Mouse (Mus musculus) liver, embryonic 12.5 days (tissue): Measurements from ENCODE around the gene Gm49405. TPM values are rescaled to one million over a fixed set of nuclear protein-coding genes. Genes with fewer than 3 reads are reported as not detected.
"Not testable (repeated sequence)": the region's sequence is repeated elsewhere in the genome, so short reads cannot be mapped to it uniquely, and the experiment has no call there.

ENCODE experiments used
- ATAC-seq: fragments of 200-750 bp; cut with Nextera tagmentation; 2 replicates; pipeline ENCODE4 v1.8.0; 2017; ENCODE audit warnings: moderate number of reproducible peaks, mild to moderate bottlenecking, moderate library complexity
- H3K27ac ChIP-seq: fragments of 300-500 bp; sonication (generic); 2 replicates; pipeline ENCODE4 v1.5.1; 2016; ENCODE audit warnings: mild to moderate bottlenecking
- H3K27me3 ChIP-seq: fragments of 300-500 bp; sonication (generic); replicated peaks from 2 replicates; pipeline ENCODE4 v1.6.1; 2016; ENCODE audit warnings: mild to moderate bottlenecking, moderate library complexity
- H3K36me3 ChIP-seq: fragments of 300-500 bp; sonication (generic); 2 replicates; pipeline ENCODE4 v1.6.1; 2016; ENCODE audit warnings: mild to moderate bottlenecking, moderate library complexity
- H3K4me1 ChIP-seq: fragments of 300-500 bp; sonication (generic); 2 replicates; pipeline ENCODE4 v1.6.1; 2016
- H3K4me2 ChIP-seq: fragments of 300-500 bp; sonication (generic); 2 replicates; pipeline ENCODE4 v1.6.1; 2016; ENCODE audit warnings: mild to moderate bottlenecking, moderate library complexity
- H3K4me3 ChIP-seq: fragments of 300-500 bp; sonication (generic); 2 replicates; pipeline ENCODE4 v1.5.1; 2016; ENCODE audit warnings: mild to moderate bottlenecking, moderate library complexity
- H3K9ac ChIP-seq: fragments of 300-500 bp; sonication (generic); 2 replicates; pipeline ENCODE4 v1.6.1; 2016; ENCODE audit warnings: mild to moderate bottlenecking, moderate library complexity
- H3K9me3 ChIP-seq: fragments of 300-500 bp; sonication (generic); replicated peaks from 2 replicates; pipeline ENCODE4 v1.6.1; 2016; ENCODE audit warnings: mild to moderate bottlenecking, moderate library complexity
- WGBS: fragments of 180-500 bp; shearing (Covaris S2); methylation state at CpG from one replicate; pipeline ENCODE4 v1.1.7; 2016; ENCODE audit not compliant: insufficient replicate concordance; 5-methylcytosine and 5-hydroxymethylcytosine counted together
- polyA plus RNA-seq: library from polyadenylated mRNA; unstranded; fragments of >200 nt; fragmentation: Nextera tagmentation; extraction: Ambion mirVana; gene quantifications from 2 replicates; pipeline ENCODE4 v1.2.1, GENCODE M21; 2016

Gene Gm49405
- polyA plus RNA-seq, 1 experiment from 2014 or later: 1.1 TPM

DNA sequence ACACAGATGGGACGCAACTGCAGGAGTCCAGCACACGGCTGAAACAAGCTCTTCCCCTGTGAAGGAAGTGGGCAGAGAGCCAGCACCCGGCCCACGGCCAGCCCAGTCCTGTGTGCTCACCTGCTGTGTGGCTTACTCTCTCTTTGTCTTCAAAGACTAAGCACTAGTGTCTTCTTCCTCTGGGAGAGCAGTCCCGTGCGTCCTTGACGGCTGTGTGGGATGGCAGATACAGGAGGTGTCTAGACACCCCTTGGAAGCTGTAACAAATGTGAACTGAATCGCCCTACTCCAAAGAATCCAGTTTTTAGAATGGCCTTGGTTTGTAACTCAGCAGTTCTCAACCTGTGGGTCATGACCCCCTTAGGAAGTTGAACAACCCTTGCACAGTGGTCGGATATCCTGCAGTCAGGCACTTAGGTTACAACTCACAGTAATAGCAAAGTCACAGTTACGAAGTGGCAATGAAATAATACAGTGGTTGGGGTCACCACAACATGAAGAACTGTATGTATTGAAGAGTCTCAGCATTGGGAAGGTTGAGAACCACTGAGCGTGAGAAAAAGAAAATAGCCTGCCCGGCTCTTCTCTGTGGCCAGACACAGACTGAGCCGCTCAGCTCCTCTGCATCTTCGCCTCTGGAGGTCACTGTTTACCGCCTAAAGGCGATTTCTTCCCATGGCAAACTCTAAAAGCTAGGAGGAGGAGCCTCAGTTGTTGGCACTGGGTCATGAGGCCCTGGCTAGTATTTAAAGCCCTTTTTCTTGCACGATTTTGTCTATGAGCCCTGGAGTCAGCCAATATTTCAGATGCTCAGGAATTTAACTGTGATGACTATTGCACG is 18.5 kb downstream of the Gm49405 start:
- Histone ChIP-seq H3K36me3 (no peaks in the 10 kb centered on the region), H3K9me3 (no peaks in the 10 kb centered on the region), H3K27me3 (no peaks in the 10 kb centered on the region), H3K4me3 (no peak overlapping the region), H3K9ac (no peak overlapping the region), H3K4me1 (peaks cover 42% of the 10 kb centered on the region), H3K27ac (no peak overlapping the region), H3K4me2 (0 out of 2 replicates have a peak overlapping the region, but pooled peaks have one; percentile 6)
- ATAC-seq: peak; percentile 63
- WGBS: 39% methylated on average over 18 of the region's 18 CpGs

DNA sequence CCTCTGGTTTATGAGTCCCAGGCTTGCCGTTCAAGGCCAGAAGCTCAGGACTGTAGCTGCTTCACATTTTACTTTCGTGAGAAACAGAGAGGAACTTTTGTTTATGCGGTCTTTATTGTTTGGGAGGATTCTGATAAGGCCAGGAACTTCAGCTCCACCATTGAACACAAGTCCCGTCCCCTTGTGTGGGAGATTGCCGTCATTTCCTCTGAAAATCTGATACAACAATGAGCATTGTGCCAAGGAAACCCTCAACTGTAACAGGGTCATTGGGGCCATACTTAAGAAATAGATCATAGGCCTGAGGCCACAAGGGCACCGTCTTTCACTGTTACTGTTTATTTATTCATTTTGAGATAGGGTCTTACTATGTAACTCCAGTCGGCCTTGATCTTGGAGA is 22.8 kb downstream of the Gm49405 start:
- H3K27me3 ChIP-seq: no peaks in the 10 kb centered on the region
- 53% methylated on average over 7 of the region's 7 CpGs for WGBS
- no peak for ATAC-seq
- no peak overlapping the region for H3K4me2 ChIP-seq
- H3K27ac ChIP-seq: no peak overlapping the region
- H3K36me3 ChIP-seq: no peaks in the 10 kb centered on the region
- H3K9ac ChIP-seq: no peak overlapping the region
- H3K4me3 ChIP-seq: no peak overlapping the region
- H3K4me1 ChIP-seq: peaks cover 15% of the 10 kb centered on the region
- H3K9me3 ChIP-seq: peaks cover 16% of the 10 kb centered on the region

DNA sequence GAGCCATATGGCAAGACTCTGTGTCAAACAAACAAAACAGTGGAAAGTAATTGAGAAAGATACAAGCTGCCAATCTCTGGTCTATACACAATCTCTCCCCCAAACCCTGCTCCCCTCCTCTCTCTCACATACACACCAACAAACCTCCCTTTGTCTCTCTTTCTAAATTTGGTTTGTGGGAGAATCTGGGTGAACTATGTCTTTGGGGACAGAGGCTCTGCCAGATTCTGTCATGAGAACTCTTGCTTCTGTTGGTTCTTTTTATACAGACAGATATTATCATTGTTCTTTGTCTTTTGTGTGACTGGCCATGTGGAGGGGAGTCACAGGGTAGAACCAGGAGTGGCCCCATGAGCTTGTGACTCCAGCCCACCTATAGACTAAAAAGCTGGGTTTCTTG is 27.1 kb downstream of the Gm49405 start:
- no peaks in the 10 kb centered on the region for H3K36me3 ChIP-seq
- H3K9me3 ChIP-seq: peaks cover 16% of the 10 kb centered on the region
- H3K4me3 ChIP-seq: no peak overlapping the region
- ATAC-seq: no peak
- no peaks in the 10 kb centered on the region for H3K27me3 ChIP-seq
- H3K27ac ChIP-seq: no peak overlapping the region
- 0 out of 2 replicates have a peak, but pooled peaks cover 2% of the 10 kb centered on the region for H3K4me1 ChIP-seq
- no peak overlapping the region for H3K4me2 ChIP-seq
- no peak overlapping the region for H3K9ac ChIP-seq

DNA sequence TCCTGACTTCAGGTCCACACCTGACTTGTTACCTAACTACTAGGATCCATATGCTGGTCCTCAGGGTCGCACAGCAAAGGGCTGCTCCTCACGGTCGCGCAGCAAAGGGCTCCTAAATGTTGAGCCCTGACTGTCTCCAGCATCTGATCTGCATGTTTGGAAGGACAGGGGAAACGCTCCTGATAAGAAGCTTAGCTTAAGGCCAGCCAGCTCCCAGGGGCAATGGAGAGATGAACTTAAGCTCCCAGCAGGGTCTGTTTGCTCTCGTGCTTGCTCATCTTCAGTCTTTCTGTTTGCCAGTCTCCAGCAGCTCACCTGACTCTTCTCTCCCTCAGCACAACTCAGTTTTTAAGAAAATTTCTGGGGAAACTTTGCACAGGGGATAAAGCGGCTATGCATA is 32.2 kb downstream of the Gm49405 start:
- no peak for ATAC-seq
- no peak overlapping the region for H3K4me3 ChIP-seq
- no peak overlapping the region for H3K9ac ChIP-seq
- 0 out of 2 replicates have a peak, but pooled peaks cover 3% of the 10 kb centered on the region for H3K9me3 ChIP-seq
- peak overlapping the region; percentile 55 for H3K27ac ChIP-seq
- peaks cover 18% of the 10 kb centered on the region for H3K4me1 ChIP-seq
- no peaks in the 10 kb centered on the region for H3K27me3 ChIP-seq
- peaks cover 10% of the 10 kb centered on the region for H3K36me3 ChIP-seq
- 49% methylated on average over 7 of the region's 7 CpGs for WGBS
- H3K4me2 ChIP-seq: no peak overlapping the region

DNA sequence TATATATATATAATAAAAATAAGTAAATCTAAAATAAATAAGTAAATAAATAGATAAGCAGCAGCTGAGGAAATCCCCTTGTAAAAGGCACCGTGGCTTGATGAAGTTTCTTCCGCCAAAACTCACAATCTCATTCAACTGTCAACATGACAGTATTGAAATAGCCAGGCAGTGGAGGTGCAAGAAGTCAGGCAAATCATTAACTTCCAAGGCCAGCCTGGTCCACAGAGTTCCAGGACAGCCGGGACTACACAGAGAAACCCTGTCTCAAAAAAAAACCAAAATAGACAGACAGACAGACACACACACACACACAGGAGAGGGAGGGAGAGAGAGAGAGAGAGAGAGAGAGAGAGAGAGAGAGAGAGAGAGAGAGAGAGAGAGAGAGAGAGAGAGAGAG is 32.9 kb downstream of the Gm49405 start:
- peak overlapping the region; percentile 41; the same call in 1 of the 2 replicates for H3K27ac ChIP-seq

DNA sequence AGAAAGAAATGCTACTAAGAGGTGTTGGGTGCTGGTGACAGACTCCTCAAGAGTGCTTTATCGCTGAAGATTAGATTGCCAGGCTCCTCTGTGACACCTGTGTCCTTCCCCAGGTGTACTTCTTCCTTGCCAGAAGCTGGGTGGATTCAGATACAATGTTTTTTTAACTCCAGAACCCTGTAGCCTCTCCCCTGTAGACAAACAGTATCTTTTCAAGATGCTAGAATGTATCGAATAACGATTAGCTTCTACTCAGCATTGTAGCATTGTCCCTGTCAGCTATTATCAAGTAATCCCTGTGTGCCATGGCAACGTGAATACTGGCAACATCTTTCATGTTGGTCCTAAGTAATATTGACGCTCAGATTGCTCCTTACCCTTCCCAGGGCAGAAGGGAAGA is 33.3 kb downstream of the Gm49405 start:
- WGBS: 53% methylated on average over 5 of the region's 5 CpGs
- Histone ChIP-seq H3K4me3 (no peak overlapping the region), H3K4me1 (peaks cover 27% of the 10 kb centered on the region), H3K36me3 (peaks cover 10% of the 10 kb centered on the region), H3K9me3 (no peaks in the 10 kb centered on the region), H3K4me2 (no peak overlapping the region), H3K9ac (no peak overlapping the region), H3K27ac (peak overlapping the region; percentile 41; the same call in 1 of the 2 replicates), H3K27me3 (no peaks in the 10 kb centered on the region)
- no peak for ATAC-seq

More for the DNA sequence above, 32.9 kb downstream of the Gm49405 start:
- H3K27me3 ChIP-seq: no peaks in the 10 kb centered on the region
- WGBS: 70% methylated on average over 3 of the region's 3 CpGs
- ATAC-seq: no peak
- no peak overlapping the region for H3K9ac ChIP-seq
- H3K9me3 ChIP-seq: no peaks in the 10 kb centered on the region
- H3K4me3 ChIP-seq: no peak overlapping the region
- H3K36me3 ChIP-seq: peaks cover 10% of the 10 kb centered on the region
- no peak overlapping the region for H3K4me2 ChIP-seq
- peaks cover 24% of the 10 kb centered on the region for H3K4me1 ChIP-seq

DNA sequence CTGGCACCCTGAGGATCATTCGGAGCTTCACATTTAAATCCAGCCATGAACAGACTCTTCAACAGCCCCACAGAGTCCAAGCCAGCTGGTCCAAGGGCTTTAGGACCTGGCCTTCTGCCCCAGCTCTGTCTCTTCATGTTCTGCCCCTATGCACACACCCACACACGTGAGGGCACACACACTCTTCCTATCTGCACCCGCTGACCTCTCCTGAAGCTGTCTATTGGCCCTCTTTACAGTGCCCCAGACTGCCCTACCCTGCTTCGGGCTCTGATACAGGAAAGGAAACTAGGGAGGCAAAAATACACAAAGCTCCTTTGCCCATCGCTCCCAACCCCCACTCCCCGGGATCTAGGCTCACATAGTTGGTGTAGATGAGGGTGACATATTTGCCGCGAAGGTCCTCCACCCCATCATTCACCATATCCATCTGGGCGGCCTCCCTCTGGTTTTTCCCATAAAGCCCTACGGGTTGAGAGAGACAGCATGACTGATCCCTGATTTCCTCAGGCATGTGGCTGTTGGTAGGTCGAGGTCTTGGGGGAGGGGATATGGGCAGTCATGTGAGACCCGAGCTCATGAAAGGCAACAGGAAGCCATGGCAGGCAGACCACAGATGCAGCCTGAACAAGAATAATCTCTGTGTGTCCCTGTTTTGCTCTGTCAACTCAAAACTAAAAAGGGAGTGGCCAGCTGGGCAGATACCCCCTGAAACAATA is 36.1 kb downstream of the Gm49405 start:
- H3K27me3 ChIP-seq: no peaks in the 10 kb centered on the region
- peak overlapping the region; percentile 53 for H3K4me2 ChIP-seq
- 59% methylated on average over 12 of the region's 12 CpGs for WGBS
- ATAC-seq: no peak
- H3K27ac ChIP-seq: peak overlapping the region; percentile 34
- H3K9me3 ChIP-seq: no peaks in the 10 kb centered on the region
- H3K36me3 ChIP-seq: peaks cover 10% of the 10 kb centered on the region
- H3K4me1 ChIP-seq: peaks cover 25% of the 10 kb centered on the region
- H3K9ac ChIP-seq: peak overlapping the region; percentile 48
- peak overlapping the region; percentile 20 for H3K4me3 ChIP-seq

DNA sequence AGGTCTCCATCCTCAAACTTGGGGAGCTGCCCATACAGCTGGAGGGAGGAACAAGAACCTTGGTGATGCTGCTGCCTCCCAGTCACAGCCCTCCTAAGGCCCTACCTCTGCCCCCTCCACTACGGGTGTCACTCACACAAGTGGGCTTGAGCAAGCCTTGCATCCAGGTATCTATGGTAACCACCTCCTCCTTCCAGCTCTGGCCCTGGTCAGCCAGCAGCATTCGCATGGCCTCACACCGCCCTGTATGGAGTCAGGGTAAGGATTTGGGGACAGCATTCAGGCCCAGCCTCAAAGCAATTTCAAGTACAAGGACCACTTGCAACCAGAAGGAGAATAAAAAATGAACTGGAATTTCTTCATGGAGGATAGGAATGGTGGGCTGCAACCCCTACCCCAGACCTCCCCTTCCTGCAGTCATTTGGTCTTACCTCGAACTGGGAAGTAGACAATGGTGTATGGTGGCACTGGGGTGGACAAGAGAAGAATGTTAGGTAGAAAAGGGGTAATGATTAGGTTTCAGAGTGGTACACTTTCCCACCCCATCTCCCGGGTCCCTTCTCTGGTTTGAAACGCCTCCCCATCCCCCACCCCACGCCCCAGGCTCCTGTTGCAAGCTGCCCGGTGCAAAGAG is 36.8 kb downstream of the Gm49405 start:
- Histone ChIP-seq H3K9ac (peak overlapping the region; percentile 76), H3K4me3 (peak overlapping the region; percentile 68), H3K27ac (peak overlapping the region; percentile 74), H3K4me2 (peak overlapping the region; percentile 79), H3K4me1 (peaks cover 30% of the 10 kb centered on the region)
- H3K36me3 ChIP-seq, H3K9me3 ChIP-seq, H3K27me3 ChIP-seq: not testable (repeated sequence)
- ATAC-seq: peak; percentile 21
- WGBS: 23% methylated on average over 7 of the region's 8 CpGs

DNA sequence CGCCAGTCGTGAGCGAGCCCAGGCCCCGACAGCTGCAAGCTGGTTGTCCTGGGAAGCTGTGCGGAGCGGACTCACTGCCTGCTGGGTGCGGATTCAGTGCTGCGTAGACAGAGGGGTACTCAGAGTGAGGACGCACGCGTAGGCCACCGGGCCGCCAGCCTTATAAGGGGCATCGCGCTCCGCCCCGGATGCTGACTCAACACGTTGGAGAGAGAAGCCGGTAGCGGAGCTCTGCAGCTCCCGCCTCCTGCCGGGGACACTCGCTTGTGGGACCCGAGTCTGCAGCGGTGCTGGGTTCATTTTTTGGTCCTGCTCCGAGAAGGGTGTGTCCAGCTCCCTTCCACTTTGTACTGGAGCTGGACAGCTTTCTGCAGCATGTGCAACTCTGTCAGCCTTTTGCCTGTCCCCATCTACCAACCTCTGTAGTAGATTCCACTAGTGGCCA is 37.4 kb downstream of the Gm49405 start, which contains the start of gene Gstp1:
Gene Gstp1 (minus strand): TSS at position 198 of the 445 bp plus-strand sequence.
- peak within 1 kb of the TSS; percentile 76 for H3K9ac ChIP-seq
- under 1% methylated on average over 26 of the region's 26 CpGs for WGBS
- peak; percentile 82 for ATAC-seq
- no peaks in the 10 kb centered on the region for H3K9me3 ChIP-seq
- peak within 1 kb of the TSS; percentile 79 for H3K4me2 ChIP-seq
- no peaks in the 10 kb centered on the region for H3K27me3 ChIP-seq
- peak within 1 kb of the TSS; percentile 74 for H3K27ac ChIP-seq
- peaks cover 31% of the 10 kb centered on the region for H3K4me1 ChIP-seq
- H3K36me3 ChIP-seq: peaks cover 10% of the 10 kb centered on the region
- peak within 1 kb of the TSS; percentile 68 for H3K4me3 ChIP-seq

DNA sequence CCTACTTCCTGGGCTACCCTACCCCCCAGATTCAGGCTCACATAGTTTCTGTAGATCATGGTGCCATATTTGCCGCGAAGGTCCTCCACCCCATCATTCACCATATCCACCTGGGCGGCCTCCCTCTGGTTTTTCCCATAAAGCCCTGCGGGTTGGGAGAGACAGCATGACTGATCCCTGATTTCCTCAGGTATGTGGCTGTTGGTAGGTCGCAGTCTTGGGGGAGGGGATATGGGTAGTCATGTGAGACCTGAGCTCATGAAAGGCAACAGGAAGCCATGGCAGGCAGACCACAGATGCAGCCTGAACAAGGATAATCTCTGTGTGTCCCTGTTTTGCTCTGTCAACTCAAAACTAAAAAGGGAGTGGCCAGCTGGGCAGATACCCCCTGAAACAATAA is 40.5 kb downstream of the Gm49405 start:
- H3K9me3 ChIP-seq, H3K27ac ChIP-seq, H3K36me3 ChIP-seq, ATAC-seq, H3K4me2 ChIP-seq, H3K27me3 ChIP-seq, H3K9ac ChIP-seq, H3K4me3 ChIP-seq: not testable (repeated sequence)
- peaks cover 47% of the 10 kb centered on the region for H3K4me1 ChIP-seq
- 79% methylated on average over 5 of the region's 5 CpGs for WGBS

DNA sequence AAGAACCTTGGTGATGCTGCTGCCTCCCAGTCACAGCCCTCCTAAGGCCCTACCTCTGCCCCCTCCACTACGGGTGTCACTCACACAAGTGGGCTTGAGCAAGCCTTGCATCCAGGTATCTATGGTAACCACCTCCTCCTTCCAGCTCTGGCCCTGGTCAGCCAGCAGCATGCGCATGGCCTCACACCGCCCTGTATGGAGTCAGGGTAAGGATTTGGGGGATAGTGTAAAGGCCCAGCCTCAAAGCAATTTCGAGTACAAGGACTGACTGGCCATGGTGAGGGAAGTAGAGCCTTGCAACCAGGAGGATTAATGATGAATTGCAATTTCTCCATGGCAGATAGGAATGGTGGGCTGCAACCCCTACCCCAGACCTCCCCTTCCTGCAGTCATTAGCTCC is 41.1 kb downstream of the Gm49405 start:
- H3K9me3 ChIP-seq, H3K4me2 ChIP-seq, H3K9ac ChIP-seq, H3K36me3 ChIP-seq, H3K27ac ChIP-seq, H3K27me3 ChIP-seq, ATAC-seq, H3K4me3 ChIP-seq: not testable (repeated sequence)
- H3K4me1 ChIP-seq: peaks cover 47% of the 10 kb centered on the region
- WGBS: 73% methylated on average over 4 of the region's 4 CpGs

DNA sequence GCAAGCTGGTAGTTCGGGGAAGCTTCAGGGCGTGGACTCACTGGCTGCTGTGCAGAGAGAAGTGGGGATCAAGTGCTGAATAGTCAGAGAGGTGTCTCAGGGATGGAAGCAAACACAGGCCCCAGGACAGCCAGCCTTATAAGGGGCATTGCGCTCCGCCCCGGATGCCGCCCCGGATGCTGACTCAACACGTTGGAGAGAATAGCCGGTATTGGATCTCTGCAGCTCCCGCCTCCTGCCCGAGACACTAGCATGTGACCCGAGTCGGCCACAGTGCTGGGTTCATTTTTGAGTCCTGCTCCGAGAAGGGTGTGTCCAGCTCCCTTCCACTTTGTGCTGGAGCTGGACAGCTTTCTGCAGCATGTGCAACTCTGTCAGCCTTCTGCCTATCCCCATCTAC is 41.7 kb downstream of the Gm49405 start:
- H3K4me1 ChIP-seq: peaks cover 50% of the 10 kb centered on the region
- no peaks in the 10 kb centered on the region for H3K9me3 ChIP-seq
- H3K4me2 ChIP-seq: no peak overlapping the region
- H3K36me3 ChIP-seq: no peaks in the 10 kb centered on the region
- WGBS: 67% methylated on average over 14 of the region's 14 CpGs
- H3K27ac ChIP-seq: no peak overlapping the region
- H3K9ac ChIP-seq: no peak overlapping the region
- H3K4me3 ChIP-seq: no peak overlapping the region
- H3K27me3 ChIP-seq: no peaks in the 10 kb centered on the region
- no peak for ATAC-seq
